Mouse (Mus musculus) brown adipose tissue, adult 24 weeks (tissue): ENCODE results near the gene Tes3-ps. TPM values are rescaled to one million over a fixed set of nuclear protein-coding genes. Genes with fewer than 3 reads are reported as not detected.

Experiments used
- H3K27ac ChIP-seq: fragments of 200-500 bp; replicated peaks from 2 replicates; pipeline ENCODE4 v1.5.1; 2012; ENCODE audit warnings: low read depth, mild to moderate bottlenecking, low read length
- H3K4me1 ChIP-seq: fragments of 200-500 bp; 2 replicates; pipeline ENCODE4 v1.6.1; 2012; ENCODE audit warnings: low read length, mixed read lengths; ENCODE audit not compliant: control insufficient read depth, insufficient read depth, insufficient read length
- H3K4me3 ChIP-seq: fragments of 200-500 bp; 2 replicates; pipeline ENCODE4 v1.5.1; 2012; ENCODE audit warnings: low read depth, mild to moderate bottlenecking, low read length, moderate library complexity; ENCODE audit not compliant: insufficient read depth
- polyA plus RNA-seq: library from polyadenylated mRNA; stranded (reverse); fragments of >200 nt; gene quantifications from 2 replicates; pipeline ENCODE4 v1.2.4, GENCODE M21; 2012; ENCODE audit not compliant: missing spikeins, insufficient read depth, insufficient read length

The Tes3-ps gene
- 1.8 and 2.0 TPM in 2 replicates for polyA plus RNA-seq

DNA sequence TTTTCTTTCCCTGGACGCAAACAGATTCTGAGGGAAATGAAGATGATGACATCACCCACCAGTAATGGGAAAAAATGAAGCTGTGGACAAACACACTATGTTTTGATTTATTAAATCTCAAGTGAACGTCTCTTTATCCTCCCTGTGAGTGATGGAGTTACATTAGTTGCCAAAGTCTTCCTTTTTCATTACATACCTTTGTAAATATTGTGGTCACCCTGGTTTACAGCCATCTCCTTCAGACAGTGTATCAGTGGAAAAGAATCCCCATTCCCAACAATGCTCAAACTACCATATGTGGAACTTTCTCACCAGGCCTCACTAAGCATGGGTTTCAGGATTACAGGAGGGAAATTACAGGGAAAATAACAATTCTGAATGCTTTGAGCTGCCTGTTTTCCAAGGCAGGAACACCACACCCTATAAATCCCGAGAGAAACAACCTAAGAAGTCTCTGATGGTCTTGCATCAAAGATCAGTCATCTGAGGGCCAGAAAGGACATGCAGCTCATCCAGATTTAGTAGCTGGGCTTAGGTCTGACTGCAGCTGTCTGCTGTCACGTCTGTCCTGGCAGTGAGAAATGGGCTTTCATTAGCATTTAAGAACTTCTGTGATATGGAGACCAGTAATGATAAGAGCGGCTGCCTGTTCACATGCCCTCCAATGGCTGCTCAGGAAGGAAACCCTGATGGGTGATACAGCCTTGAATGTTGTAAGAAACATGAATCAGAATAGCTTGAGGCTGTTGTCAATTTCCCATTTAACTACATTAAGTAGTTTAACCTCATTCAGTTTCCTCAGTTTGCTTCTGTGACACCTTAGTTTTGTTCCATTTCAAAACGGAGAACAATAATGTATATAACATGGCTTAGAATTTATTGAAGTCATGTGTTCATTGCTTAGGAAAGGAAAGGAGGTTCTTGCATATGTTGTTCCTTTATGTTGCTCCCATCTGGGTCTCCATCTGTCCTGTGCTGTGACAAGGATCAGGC, at the start of gene Tes3-ps:
TSS of gene Tes3-ps (plus strand) at position 943 of the 993 bp plus-strand sequence.
- Histone ChIP-seq H3K4me3 (no peak within 1 kb of the TSS), H3K27ac (peak within 1 kb of the TSS; percentile 30), H3K4me1 (no peaks in the 10 kb centered on the region)

DNA sequence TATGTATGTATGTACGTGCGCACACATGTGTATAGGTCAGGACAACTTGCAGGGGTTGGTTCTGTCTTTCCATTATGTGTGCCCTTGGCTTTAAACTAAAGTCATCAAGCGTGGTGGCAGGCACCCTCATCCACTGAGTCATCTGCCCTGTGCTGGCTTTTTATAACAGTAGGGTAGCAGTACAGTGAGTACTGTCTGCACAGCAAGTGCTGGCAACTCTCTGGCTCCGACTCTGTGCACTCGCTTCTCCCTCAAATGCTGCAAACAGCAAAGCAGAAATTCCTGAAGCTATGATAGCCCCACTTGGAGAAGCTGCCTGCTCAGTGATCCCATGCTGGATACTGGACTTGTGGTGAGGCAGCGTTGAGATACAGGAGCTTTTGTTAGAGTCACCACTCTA, 48.7 kb upstream of the Tes3-ps start:
- no peak overlapping the region for H3K4me3 ChIP-seq
- H3K27ac ChIP-seq, result no peak overlapping the region
- no peaks in the 10 kb centered on the region for H3K4me1 ChIP-seq

DNA sequence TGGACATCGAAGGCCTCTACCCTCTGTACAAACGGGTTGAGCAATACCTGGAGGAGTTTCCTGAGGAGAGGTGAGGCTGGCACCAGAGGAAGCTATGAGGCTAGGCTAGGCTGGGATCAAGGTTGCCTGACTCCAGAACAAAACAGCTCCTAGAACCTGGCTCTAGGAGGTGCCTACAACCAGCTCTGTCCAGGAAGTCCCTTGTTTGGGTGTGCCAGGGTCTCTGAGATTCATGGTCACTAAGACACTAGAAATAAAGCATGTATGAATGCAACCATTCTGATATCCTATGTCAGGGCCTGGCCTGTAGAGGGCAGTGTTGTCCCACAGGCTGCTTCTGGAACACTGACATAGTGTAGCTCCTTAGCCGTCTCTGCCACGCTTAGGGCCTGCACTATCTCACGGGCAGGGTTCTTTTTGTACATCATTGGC, 43.8 kb upstream of the Tes3-ps start:
- H3K4me1 ChIP-seq, result no peaks in the 10 kb centered on the region
- no peak overlapping the region for H3K4me3 ChIP-seq
- no peak overlapping the region for H3K27ac ChIP-seq

DNA sequence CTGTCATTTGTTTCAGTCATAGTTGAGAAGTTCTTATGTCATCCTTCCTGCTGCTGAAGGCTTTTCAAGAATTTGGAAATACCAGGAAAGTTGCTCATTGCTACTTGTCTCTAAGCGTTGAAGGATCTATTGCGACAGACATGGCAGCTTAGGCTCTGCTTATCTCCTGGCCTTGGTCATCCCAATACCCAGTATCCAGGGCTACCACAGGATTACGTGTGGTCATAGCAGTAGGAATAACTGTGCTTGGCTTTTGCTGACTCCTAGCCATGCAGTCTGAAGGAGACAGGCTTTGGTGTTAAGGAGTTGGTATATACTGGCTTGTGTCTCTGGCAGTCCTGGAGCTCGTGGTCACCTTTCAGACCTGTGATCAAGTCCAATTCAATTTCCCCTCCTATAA, 32.8 kb upstream of the Tes3-ps start:
- Histone ChIP-seq H3K4me1 (peaks cover 3% of the 10 kb centered on the region), H3K4me3 (no peak overlapping the region), H3K27ac (peak overlapping the region; percentile 55)

DNA sequence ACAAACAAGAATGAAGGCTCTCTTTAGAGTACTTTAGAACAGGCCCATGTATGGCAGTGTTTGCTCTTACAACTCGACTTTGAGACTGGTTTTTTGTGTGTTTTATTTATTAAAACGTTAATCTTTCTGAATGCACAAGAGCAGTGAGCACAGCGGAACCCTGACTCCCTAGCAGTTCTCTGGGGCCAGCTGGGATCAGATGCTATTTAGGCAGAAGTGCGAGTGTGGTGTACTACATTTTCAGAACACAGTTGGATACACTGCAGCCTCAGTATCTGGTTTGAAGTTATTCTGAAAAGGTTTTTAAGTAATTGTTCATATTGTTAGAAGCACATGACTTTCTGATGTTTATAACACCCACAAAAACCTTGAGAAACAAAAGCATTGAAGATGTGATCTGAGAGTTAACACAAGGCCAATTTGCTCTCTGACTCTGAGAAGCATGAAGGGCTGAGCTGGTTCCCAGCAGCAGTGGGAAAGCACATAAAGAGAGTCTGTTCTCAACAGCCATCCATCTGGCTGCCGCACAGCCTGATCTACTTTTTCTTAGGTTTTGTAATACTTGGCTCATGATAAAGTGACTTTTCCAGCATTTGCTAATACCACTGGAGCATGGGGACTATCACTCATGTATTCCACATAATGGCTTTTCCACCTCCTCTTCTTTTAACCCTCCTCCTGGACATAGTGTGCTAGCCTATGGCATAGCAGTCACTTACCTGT, 32.3 kb upstream of the Tes3-ps start:
- Histone ChIP-seq H3K4me1 (peaks cover 3% of the 10 kb centered on the region), H3K27ac (peak overlapping the region; percentile 70), H3K4me3 (no peak overlapping the region)

DNA sequence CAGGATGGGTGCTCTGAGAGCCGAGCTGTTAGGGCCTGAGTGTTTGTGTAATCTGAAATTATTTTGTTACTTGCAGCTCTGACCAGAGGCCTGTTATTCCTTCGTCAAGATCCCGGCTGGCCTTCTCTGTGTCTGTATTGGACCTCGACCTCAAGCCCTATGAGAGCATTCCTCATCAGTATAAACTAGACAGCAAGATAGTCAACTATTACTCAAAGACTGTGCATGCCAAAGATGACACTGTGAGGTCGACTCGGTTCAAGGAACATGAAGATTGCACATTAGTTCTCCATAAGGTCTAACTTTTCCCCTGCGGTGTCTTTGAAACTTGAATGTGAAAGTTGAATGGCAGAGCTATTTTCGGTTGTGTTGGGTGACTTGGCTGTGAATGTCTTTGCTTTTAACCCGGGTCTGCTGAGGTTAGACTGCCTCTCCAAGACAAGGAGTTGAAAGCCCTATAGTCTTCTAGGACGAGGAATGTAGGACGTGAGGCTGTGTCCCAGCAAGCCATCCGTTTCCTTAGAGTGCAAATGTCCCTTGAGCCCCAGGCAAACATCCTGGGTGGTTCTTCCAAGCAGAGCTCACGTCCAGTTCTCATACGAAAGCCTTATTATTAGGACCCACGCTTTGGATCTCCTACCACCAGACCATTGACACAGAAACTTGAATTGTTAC, 31.5 kb upstream of the Tes3-ps start:
- Histone ChIP-seq H3K4me1 (peaks cover 6% of the 10 kb centered on the region), H3K27ac (peak overlapping the region; percentile 70), H3K4me3 (no peak overlapping the region)

DNA sequence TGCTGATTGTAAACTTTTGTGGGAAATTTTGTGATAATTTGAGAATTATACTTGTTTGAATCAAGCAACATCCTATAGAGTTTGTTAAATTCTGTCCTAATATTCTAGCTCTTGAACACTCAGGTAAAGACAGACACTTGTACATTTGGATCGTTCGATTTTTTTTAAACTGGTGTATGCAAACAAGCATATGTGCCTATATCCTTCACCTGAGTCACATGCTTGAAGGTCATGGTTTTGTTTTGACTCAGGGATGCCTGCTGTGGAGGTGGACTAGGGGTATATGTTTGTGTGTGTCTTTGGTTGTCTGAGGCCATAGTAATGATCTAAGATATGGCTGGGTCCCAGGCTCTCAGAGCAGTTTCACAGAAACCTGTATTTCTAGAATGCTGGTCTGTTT, 30.2 kb upstream of the Tes3-ps start:
- Histone ChIP-seq H3K4me1 (peaks cover 6% of the 10 kb centered on the region), H3K27ac (no peak overlapping the region), H3K4me3 (no peak overlapping the region)

DNA sequence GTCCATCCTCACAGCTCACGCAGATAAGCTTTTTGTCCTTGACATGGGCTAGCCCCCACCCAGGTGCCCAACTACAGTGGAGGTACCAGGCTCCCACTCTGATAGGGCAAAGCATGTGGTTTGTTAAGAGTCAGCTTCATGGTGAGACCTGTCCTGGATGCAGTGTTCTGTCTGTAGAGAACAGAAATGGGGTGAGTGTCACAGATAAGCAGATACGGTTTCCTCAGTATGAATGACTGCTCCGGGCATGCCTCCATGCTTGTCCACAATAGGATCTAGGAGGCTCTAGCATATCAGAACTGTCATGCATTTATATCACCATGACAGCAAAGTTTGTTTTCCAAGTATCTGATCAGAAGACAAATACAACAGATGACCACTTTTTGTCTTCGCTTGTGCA, 27.2 kb upstream of the Tes3-ps start:
- H3K4me3 ChIP-seq, result no peak overlapping the region
- peaks cover 7% of the 10 kb centered on the region for H3K4me1 ChIP-seq
- H3K27ac ChIP-seq, result no peak overlapping the region

DNA sequence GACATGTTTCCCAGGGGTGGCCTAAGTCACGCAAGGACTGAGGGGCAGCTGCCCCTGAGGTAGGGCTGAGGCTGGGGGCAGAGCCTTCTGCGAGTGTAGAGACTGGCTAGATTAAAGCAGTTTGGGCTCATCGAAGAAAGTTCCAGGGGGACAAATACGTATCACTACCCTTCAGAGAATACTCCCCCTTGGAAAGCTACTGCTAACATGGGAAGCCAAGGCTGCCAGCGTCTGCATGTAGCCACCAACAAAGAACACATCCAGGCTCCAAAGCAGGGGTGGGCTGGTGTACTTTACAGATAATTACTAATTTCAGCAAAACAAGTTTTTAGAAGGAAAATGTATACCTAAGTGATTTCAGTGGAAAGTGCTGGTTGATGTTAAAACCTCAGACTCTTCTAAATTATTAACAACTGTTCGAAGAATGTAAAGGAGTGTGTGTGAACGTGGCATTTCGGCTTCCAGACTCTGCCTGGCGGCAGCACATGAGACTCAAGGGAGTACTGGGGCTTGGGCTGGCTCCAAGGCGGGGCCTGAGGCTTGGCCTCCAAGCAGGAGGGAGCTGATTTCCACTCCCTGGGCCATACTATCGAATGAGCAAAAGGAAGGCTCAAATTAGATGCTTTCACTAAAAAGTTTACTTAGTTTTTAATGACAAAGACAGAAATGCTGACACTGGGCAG, 26.6 kb upstream of the Tes3-ps start:
- Histone ChIP-seq H3K27ac (peak overlapping the region; percentile 31; the same call in 1 of the 2 replicates), H3K4me1 (peaks cover 11% of the 10 kb centered on the region), H3K4me3 (no peak overlapping the region)

DNA sequence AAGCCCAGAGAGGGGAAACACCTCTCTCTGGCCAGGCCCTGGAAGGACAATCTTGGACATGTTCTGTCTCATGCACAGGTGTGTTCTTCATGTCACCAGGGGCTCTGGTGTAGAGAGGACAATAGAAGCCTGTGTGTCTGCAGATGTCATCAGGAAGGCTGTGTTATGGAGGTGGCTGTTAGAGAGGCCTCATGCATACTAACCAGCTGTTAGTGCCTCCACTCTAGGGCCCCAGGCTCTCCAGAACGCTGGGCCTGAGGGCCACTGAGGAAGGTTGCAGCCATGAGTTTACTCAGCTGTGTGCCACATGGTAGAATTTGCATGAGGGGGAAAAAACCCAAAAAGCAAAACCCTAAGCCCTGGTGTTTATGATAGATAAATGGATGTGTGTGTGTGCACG, 25.5 kb upstream of the Tes3-ps start:
- H3K4me1 ChIP-seq, result peaks cover 14% of the 10 kb centered on the region
- no peak overlapping the region for H3K4me3 ChIP-seq
- H3K27ac ChIP-seq, result no peak overlapping the region

DNA sequence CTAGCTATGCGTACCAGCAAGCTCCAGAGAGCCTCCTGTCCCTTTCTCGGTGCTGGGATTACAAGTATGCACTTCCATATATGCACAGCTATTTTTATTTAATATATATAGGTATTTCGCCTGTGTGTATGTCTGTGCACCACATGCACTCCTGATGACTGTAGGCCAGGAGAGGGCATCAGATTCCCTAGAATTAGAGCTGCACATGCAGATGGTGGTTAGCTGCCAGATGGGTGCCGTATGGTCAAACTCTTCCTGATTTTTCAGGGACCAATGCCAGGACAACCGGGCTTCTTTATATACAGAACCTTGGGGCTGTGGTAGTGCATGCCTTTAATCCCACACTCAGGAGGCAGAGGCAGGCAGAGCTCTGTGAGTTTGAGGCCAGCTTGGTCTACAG, 24.1 kb upstream of the Tes3-ps start:
- Histone ChIP-seq H3K27ac (no peak overlapping the region), H3K4me3 (no peak overlapping the region), H3K4me1 (peaks cover 14% of the 10 kb centered on the region)

DNA sequence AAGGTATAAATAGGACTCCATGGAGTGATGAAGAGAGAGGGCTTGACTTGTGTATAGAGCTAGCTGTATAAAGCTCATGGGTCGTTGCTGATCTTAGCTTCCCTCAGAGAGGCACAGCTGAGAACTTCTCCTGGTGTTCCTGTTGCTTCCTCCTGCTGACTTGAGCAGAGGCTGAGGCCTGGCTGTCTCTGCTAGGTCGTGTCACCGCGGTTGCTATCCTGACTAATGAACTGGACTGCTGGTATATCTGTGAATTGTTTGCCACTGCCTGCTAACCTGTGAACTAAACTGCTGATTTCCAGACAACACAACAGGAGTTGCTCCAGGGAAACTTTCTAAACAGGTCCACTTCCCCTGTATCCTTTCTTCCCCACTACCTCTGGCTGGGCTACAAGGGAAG, 22.8 kb upstream of the Tes3-ps start:
- Histone ChIP-seq H3K4me1 (peaks cover 14% of the 10 kb centered on the region), H3K4me3 (no peak overlapping the region), H3K27ac (no peak overlapping the region)

DNA sequence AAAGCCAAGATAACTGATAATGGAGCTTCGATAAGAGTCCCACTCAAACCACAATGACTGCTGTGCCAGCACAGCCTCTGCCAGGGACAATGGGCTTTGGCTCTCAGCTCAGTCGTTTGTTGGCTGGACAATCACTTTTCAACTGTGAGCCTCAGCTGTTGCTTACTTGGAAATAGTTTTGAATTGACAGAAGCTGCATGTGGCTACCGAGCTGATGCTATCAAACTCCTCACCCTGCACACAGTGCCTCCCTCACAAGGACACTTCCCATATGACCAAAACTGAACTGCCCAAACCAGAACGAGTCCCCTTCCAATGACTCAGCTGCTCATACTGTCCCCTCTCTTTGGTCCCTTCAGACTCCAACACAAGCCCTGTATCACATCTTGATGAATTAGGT, 22.3 kb upstream of the Tes3-ps start:
- Histone ChIP-seq H3K27ac (no peak overlapping the region), H3K4me1 (peaks cover 14% of the 10 kb centered on the region), H3K4me3 (no peak overlapping the region)

DNA sequence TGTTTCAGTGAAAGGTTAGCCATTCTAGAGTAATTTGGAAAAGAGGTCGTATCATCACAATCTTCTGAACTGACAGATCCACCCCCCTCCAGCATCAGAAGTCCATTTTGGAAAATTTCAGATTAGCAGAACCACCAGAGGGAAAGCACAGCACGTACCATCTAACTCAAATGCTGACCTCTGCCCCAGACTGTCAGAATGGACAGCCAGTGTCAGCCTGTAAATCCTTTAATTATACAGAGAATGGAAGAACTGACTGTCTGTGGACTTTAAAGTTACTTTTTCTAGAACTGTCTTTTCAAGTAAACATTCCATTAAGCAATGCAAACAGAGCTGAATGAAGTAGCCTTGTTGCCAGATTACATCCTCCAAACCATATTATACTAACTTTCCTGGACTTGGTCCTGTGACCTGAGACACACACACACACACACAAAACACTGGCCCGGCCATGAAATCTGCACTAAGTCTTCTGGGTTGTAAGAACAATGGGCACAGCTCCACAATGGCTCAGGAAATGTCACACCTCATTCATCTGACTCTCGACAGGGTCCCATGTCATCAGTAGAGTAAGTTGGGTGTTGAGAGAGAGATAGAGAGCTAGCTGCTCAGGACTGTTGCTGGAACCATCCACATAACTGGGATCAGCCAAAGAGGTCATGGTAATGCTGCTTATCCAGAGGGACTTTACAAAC, 21.0 kb upstream of the Tes3-ps start:
- Histone ChIP-seq H3K4me1 (peaks cover 10% of the 10 kb centered on the region), H3K27ac (no peak overlapping the region), H3K4me3 (no peak overlapping the region)
